Mouse (Mus musculus) left cerebral cortex, adult 2 months (tissue): Measurements from ENCODE around the gene Cdc42se1. TPM values are rescaled to one million over a fixed set of nuclear protein-coding genes. Genes with fewer than 3 reads are reported as not detected.

Experiments
- DNase-seq, 2 experiments: peaks; one replicate each; pipeline ENCODE4 v3.0.0; 2021 to 2022; ENCODE audit warnings: low spot score in 2 of 2, mixed read lengths in 1 of 2; ENCODE audit errors: extremely low spot score in 1 of 2
- H3K27ac ChIP-seq: fragments of 200-600 bp; 2 replicates; pipeline ENCODE4 v1.8.1; 2022
- H3K4me3 ChIP-seq: fragments of 200-600 bp; 2 replicates; pipeline ENCODE4 v1.8.1; 2022
- CTCF ChIP-seq: fragments of 200-600 bp; IDR thresholded peaks from 2 replicates; pipeline ENCODE4 v1.8.1; 2022; ENCODE audit warnings: antibody characterized with exemption, mild to moderate bottlenecking, moderate library complexity
- intact Hi-C: fragments of 180-260 bp; cut with DNase I; formaldehyde crosslinking; loops from one replicate; pipeline ENCODE4 v1.15.1; 2025
- total RNA-seq, 2 experiments: library from RNA; stranded (reverse); gene quantifications; 2 replicates each; pipeline ENCODE4 v1.2.3; 2021

The Cdc42se1 gene
- total RNA-seq, 2 experiments from 2014 or later = 67.5 to 70.3 TPM

DNA sequence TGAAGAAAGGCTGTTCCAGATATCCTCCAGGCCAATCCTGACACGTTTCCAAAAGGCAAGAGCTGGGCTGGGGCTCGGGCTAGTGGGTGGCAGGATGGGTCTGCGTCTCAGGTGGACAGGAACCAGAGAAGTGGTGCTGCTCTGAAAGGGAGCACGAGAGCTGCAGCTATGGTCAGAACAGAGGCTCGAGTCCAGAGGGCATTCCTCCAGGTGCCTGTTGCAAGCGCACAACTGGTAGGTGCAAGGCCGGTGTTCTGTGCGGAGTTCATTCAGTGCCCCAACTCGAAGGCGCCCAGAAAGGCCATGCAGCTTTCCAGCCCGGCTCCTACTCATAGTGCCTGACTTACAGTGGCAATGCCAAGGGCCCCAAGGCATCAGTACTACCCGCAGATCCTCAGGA, 11.4 kb downstream of the Cdc42se1 start:
- no peak for TF ChIP-seq CTCF
- Histone ChIP-seq H3K27ac (no peak overlapping the region), H3K4me3 (no peak overlapping the region)
- intact Hi-C loops = no loop called here
- DNase-seq = no peak

DNA sequence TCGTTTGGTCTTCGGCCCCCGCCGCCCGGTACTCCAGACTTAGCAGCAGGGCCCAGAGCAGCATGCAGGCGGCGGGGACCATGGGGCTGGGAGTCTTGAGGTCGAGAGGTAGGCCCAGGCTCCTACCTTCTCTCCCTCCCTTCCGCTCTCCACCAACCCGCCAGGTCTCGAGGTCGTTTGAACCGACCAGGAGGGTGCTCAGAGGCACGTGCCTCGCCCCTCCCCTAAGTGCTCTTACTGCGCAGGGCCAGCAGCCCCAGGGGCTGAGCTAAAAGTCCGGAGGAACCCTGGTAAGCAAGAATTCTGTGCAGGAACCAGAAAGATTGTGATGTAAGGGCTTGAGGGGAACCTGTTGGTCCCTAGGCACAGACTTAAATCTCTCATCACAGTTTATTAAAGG, 12.4 kb downstream of the Cdc42se1 start:
- H3K4me3 ChIP-seq = no peak overlapping the region
- DNase-seq = no peak
- no peak for TF ChIP-seq CTCF
- H3K27ac ChIP-seq = no peak overlapping the region
- intact Hi-C loops = no loop called here

GRCm38 (mm10) chr3:95241498-95241897, 13.0 kb downstream of the Cdc42se1 start, which contains the start of gene Gm128:
Gene Gm128 (minus strand): TSS chr3:95241598.
- DNase-seq = no peak
- Histone ChIP-seq H3K4me3 (no peak within 1 kb of the TSS), H3K27ac (no peak within 1 kb of the TSS)
- intact Hi-C loops = no loop called here
- TF ChIP-seq CTCF = no peak

DNA sequence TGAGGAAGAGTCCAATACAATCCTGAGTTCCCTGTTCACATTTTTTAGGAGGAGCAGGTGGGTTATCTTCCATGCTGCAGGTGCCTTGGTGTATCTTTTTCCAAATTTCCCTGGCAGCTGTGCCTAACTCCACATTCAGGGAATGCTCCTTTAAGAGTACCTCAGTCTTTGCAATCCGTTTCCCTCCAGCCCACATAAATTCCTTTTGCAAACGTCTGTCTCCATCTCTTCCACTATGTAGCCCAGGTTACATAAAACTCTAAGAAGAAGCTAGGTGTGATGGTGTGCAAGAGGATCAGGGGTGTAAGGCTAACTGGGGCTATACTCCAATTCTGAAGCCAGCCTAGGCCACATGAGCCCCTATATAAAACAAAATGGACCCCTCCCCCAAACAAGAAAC, 14.6 kb downstream of the Cdc42se1 start:
- no peak for TF ChIP-seq CTCF
- DNase-seq = no peak
- H3K4me3 ChIP-seq = no peak overlapping the region
- H3K27ac ChIP-seq = peak overlapping the region; percentile 45
- intact Hi-C loops = no loop called here

DNA sequence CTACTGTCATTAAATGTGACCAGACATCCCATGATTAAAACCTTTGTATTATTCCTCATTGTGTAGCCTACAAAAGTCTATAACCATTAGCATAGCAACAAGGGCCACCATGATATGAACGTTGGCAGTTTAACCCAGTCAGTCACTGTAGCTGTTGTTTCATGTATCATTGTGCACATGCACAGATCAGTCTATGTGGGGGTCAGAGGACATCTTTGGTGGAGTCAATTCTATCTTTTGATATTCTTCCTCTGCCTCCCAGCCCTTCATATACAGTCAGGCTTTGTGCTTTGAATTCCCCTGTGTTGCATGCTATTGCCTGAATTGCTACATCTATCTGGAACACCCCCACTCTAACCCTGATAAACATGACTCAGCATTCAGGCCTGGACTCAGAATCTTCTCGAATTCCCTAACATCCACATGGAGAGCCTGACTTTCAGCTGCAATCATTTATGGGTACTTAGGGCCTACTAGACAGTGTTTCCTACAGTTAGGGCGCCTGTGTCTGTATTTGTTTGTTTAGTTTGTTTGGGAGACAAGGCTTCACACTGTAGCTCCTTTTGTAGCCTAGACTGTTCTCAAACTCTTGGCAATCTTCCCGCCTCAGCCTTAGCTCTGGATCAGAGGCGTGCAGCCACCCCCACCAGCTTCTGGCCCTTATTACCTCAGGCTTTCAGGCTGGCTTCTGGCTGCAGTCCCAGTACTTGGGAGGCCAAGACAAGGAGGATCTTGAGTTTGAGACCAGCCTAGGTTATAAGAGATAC, 18.1 kb downstream of the Cdc42se1 start:
- DNase-seq = peak; percentile 44
- intact Hi-C loops = no loop called here
- Histone ChIP-seq H3K4me3 (no peak overlapping the region), H3K27ac (no peak overlapping the region)
- no peak for TF ChIP-seq CTCF

DNA sequence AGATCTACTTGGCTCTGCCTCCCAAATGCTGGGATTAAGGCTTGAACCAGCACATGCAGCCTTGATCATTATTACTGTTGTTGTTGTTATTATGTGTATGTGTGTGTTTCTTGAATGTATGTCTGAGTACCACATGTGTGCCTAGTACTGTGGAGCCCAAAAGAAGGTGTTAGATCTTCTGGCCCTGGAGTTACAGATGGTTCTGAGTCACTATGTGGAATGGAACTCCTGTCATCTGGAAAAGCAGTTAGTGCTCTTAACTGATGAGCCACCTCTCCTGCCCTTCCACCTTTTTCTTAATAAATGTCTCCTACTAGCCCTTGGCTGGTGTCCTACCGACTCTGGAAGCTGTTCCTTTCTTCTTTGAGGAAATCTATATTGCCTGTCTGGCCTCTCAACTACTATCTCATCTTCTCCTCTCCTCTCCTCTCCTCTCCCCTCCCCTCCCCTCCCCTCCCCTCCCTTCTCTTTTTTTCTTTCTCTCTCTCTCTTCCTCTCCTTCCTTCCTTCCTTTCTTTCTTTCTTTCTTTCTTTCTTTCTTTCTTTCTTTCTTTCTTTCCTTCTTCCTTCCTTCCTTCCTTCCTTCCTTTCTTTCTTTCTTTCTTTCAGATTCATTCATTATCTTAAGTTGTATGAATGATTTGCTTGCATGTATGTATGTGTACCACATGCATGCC, 19.3 kb downstream of the Cdc42se1 start:
- TF ChIP-seq CTCF = no peak
- intact Hi-C loops = no loop called here
- H3K27ac ChIP-seq = no peak overlapping the region
- DNase-seq = no peak
- no peak overlapping the region for H3K4me3 ChIP-seq

DNA sequence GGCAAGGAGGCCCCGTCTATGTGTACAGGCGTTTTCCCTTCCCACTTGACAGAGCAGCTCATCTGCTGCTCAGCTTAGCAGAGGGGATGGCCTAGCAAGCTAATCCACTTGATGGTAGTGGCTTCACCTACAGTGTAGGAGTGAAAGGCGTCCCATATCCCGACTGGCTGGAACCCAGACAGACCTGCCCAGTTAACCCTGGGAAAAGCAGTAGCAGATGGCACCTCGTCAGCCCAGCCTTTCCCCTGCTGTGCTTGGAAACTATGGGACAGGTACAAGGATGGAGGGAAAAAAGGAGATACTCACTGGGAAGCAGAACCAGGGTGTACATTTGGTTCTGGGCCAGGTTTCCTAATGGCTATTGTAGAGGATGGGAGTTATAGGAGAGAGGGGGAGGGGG, 21.8 kb downstream of the Cdc42se1 start:
- DNase-seq = no peak
- no peak for TF ChIP-seq CTCF
- Histone ChIP-seq H3K27ac (no peak overlapping the region), H3K4me3 (no peak overlapping the region)
- intact Hi-C loops = no loop called here

GRCm38 (mm10) chr3:95250783-95251424, 22.4 kb downstream of the Cdc42se1 start, which contains the start of gene Bnipl:
Gene Bnipl (minus strand): TSS chr3:95251193.
- no peak for DNase-seq
- intact Hi-C loops = no loop called here
- Histone ChIP-seq H3K27ac (no peak within 1 kb of the TSS), H3K4me3 (no peak within 1 kb of the TSS)
- TF ChIP-seq CTCF = no peak

DNA sequence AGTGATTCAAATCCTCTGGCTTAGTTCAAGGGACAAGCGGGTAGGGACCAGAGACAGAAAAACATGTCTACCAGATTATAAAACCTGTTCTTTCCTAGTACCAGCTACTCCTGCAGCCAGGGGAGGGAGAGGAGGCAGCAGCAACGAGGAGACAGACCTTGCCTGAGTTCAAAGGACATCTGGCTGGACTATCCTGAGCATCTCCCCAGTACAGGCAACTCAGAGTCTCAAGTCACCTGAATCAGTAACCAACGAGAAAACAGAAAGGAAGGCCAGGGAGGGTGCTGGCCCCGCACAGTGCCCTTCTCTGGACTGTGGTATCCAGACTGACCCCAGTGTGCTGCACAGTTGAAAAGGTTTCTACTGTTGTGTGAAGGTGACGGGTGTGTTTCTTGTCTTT, 28.4 kb downstream of the Cdc42se1 start:
- Histone ChIP-seq H3K4me3 (no peak overlapping the region), H3K27ac (no peak overlapping the region)
- intact Hi-C loops = no loop called here
- no peak for TF ChIP-seq CTCF
- no peak for DNase-seq

- intact Hi-C loops = loop anchor here (2.0 to 5.0 kb wide), 2 partner anchors 45 to 119 kb away; partner anchors contain the start of genes Gabpb2 and Tnfaip8l2
- no peak overlapping the region for H3K4me3 ChIP-seq
- no peak for TF ChIP-seq CTCF
- DNase-seq = no peak
- H3K27ac ChIP-seq = no peak overlapping the region
Measured at GRCm38 (mm10) chr3:95261975-95262374, 33.4 kb downstream of the Cdc42se1 start.

- Histone ChIP-seq H3K27ac (no peak overlapping the region), H3K4me3 (no peak overlapping the region)
- peak; percentile 69 for TF ChIP-seq CTCF
- intact Hi-C loops = loop anchor here (2.0 to 5.0 kb wide), 2 partner anchors 46 to 120 kb away; partner anchors contain the start of genes Gabpb2 and Tnfaip8l2
- peak; percentile 50 to 60 for DNase-seq
Measured at GRCm38 (mm10) chr3:95263089-95263739, 34.7 kb downstream of the Cdc42se1 start.

- no peak overlapping the region for H3K27ac ChIP-seq
- no peak overlapping the region for H3K4me3 ChIP-seq
- no peak for DNase-seq
- intact Hi-C loops = loop anchor here (5.0 kb wide), 2 partner anchors 37 to 47 kb away; partner anchors contain the start of genes Cdc42se1 and Gabpb2
- no peak for TF ChIP-seq CTCF
Measured at GRCm38 (mm10) chr3:95264724-95265123, 36.2 kb downstream of the Cdc42se1 start.
